Mouse (Mus musculus) megakaryocyte-erythroid progenitor cell, adult 5-6 weeks (primary cell): ENCODE measurements around the gene Rgs10. TPM values are rescaled to one million over a fixed set of nuclear protein-coding genes. Genes with fewer than 3 reads are reported as not detected.

ENCODE experiments used
- ATAC-seq: replicated peaks from 2 replicates; pipeline ENCODE4 v1.8.0; 2016; ENCODE audit warnings: mild to moderate bottlenecking, inconsistent platforms; ENCODE audit not compliant: severe bottlenecking, poor library complexity, low FRiP score, low TSS enrichment
- total RNA-seq, 2 experiments: library from RNA; stranded (forward) in 1 of 2; stranded (reverse) in 1 of 2; fragments of 200-1000, 215-1000 nt in 1 of 2; fragments of >200 nt in 1 of 2; fragmentation: Nextera tagmentation in 1 of 2; gene quantifications; 2 replicates each; pipeline ENCODE4 v1.2.3; 2014 to 2017

Gene Rgs10
- total RNA-seq, 2 experiments from 2014 or later = 177 to 210 TPM

DNA sequence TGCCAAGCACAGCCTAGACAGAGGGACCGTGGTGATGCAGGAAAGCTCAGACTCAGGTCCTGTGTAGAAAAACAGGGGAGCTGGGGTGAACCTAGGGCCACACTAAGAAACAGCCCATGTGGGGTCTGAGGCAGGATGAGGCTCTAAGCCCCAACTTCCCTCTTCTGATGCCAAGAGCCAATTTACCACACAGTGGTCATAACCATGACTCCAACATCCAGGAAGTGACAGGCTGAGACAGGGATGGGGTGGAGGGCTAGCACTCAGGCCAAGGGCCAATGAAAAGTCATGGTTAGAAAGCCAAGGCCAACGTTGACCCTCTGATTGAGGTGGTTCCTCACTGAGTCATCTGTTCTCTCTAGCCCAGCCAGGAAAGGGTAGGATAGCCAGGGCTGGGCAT, 37.6 kb downstream of the Rgs10 start:
- ATAC-seq = no peak

DNA sequence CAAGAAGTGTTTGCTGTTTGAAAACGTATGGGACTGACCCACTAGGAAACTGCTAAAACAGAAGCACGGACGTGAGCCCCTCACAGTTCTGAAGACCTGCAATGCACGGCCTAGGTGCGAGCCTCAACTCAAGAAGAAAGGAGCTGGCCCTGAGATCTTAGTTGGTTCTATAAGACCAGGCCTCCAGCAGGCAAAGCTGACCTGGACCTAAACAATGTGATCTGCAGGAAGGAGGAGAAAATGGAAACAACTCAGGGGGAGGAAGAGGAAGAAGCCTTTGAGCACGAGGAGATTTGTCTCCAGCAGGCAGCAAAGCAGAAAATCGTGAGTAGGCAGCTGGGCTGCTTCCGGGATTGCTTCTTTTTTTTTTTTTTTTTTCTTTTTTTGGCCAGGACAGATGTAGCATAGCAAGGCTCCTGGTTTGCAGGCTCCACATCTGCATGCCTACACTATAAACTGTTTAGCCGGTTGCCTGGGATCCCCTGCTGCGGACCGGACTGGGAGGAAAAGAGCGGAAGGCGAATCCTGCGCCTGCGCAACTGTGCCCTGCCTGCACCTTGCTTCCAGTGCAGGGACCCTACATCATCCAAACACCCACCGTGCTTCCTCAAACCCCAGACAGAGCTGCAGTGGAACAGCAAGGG, 39.3 kb downstream of the Rgs10 start:
- ATAC-seq = no peak

- ATAC-seq = no peak
Measured at GRCm38 (mm10) chr7:128376206-128376701, 42.3 kb downstream of the Rgs10 start.

DNA sequence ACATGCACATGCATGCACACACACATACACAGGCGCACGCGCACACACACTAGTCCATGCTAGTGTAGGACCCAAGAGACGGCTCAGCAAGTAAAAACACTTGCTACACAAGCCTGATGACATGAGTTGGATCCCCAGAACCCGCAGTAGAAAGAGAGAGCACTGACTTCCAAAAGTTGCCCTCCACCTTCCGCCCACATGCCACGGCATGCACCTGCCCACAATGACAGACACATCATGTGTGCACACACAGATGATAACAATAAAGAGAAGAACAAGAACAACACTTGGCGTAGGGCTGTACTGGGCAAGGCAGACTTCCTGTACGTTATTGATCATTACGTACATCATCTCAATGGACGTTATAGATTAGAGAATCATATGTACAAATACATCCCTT, 44.4 kb downstream of the Rgs10 start:
- no peak for ATAC-seq

- ATAC-seq = no peak
Measured at GRCm38 (mm10) chr7:128373751-128374150, 44.8 kb downstream of the Rgs10 start.

- ATAC-seq = no peak
Measured at GRCm38 (mm10) chr7:128372331-128372730, 46.2 kb downstream of the Rgs10 start.

DNA sequence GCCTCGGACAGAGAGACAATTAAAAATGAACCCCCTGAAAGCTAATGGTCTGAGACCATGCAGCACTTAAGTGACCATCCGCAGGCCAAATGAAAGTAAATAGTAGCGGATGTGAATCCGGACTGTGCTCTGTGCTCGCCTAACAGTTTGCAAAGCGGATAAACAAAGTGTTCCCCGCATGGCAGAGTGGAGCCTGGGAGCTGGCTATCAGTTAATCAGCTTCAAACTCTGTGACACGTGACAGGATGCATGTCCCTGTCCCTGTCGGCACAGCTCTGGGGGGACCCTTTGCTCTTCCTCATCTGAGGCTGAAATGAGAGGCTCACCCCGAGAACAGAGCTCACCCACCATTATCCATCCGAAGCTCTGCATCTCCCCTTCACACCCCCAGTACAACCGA, 49.2 kb downstream of the Rgs10 start:
- ATAC-seq = no peak

DNA sequence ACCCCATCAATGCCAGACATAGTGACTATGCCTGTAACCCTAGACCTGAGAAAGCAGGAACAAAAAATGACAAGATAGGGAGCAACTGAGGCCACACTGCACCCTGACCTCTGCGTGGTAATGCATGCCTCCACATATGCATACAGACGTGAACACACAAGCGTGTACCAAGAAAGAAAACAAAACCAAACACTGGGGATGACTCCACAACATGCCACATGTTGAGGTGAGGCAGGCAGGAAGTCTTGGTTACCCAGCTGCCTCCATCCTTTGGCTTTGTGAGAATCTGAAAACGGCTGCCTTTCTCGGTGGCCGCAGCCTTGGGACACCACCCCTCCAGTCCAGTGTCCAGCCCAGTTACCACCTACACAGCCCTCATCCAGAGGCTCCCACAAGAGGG, 49.7 kb downstream of the Rgs10 start:
- no peak for ATAC-seq

- ATAC-seq = no peak
Measured at GRCm38 (mm10) chr7:128366654-128367053, 51.9 kb downstream of the Rgs10 start.

GRCm38 (mm10) chr7:128365096-128365715, 53.4 kb downstream of the Rgs10 start:
- ATAC-seq = no peak

- no peak for ATAC-seq
Measured at GRCm38 (mm10) chr7:128364526-128364925, 54.0 kb downstream of the Rgs10 start.

DNA sequence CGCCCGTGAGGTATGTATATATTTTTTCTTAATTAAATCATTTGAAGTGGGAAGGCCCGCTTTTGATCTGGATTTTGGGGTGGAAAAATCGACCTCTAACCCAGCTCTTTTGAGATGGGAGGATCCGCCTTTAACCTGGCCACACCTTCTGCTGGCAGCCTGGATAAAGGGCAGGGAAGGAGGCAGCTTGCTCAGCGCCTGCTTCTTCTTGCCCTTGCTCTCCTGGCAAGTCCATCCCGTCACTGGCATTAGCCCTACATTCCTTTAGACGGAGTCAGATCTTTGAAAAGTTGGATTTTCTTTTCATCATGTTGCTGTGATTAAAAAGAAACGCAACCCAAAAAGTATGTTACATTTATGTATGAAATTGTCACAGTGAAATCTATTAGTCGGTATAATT, 54.8 kb downstream of the Rgs10 start:
- no peak for ATAC-seq

- ATAC-seq = no peak
Measured at GRCm38 (mm10) chr7:128362916-128363315, 55.6 kb downstream of the Rgs10 start.

GRCm38 (mm10) chr7:128359741-128360140, 58.8 kb downstream of the Rgs10 start:
- peak; percentile 67 for ATAC-seq

DNA sequence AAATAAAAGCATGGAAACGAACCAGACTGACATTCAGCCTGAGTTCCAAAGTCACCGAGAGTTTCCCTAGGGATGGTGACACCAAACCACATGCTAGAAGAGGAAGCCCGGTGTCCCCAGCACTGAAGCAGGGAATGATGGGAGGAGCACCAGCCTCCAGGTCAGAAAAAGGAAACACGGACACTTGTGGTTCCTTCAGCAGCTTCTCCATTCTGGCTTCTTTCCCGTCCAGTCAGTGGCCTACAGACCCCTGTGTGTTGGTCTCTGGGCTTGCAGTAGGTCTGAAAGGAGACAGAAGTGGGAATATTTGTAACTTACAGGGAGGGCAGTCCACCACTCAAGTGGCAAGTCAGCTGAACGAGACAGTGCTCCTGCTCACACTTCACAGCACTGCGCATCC, 59.4 kb downstream of the Rgs10 start:
- ATAC-seq = no peak

DNA sequence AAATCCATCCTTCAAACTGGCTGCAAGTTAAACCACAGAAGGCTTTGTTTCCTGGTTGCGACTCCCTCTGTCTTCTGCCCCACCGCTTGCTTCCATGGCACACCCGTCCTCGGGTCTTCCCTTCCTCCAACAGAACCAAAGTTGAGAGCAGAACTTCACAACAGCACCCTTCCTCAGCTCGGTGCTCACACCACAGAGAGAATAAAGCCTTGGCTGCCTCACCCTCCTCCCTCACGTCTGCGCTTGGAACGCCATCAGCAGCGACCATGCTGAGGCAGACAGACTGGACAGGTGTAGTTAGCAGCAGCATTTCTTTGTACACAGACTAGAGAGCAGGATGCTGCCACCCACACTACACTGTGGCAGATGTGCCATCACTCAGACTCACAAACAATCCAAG, 59.8 kb downstream of the Rgs10 start:
- no peak for ATAC-seq

- ATAC-seq = no peak
Measured at GRCm38 (mm10) chr7:128356868-128357755, 61.4 kb downstream of the Rgs10 start.

DNA sequence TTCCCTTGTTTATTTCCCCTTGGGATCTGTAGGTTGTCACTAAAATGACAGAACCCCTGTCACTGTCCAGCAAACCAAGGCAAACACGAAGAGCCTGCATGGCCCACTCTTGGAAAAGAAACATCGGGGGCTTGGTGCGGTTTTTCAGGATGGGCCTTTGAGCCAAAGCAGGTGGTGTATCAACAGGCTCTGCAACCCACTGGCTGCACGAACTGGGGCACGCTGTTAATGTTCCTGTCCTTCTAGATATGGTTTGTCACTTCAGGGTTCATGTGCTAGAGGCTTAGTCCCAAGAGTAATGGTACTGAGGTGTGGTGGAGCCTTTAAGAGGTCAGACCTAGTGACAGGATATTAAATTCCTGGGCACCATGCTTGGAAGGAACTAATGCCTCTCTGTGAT, 63.1 kb downstream of the Rgs10 start:
- no peak for ATAC-seq

- no peak for ATAC-seq
Measured at GRCm38 (mm10) chr7:128352721-128353120, 65.8 kb downstream of the Rgs10 start.

DNA sequence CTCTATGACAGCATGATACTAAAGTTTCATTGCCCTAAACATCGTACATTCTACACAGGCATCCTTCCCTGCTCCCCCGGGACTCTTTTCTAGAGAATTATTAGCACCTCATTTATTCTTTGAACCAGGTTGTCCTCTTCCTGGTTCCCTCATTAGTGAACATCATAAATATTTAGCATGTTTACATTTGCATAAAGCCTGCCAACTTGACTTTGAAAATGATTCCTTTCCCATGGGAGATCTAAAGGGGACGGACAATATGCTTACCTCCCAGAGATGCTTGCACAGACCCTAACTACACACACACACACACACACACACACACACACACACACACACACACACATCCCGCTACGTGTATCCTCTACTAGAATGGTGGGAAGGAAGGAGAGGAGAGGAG, 67.4 kb downstream of the Rgs10 start:
- no peak for ATAC-seq
